Mouse (Mus musculus) heart, postnatal 4 days (tissue): ENCODE results near the gene Cnot6l. TPM values are rescaled to one million over a fixed set of nuclear protein-coding genes. Genes with fewer than 3 reads are reported as not detected.

Source experiments
- DNase-seq: peaks from one replicate; pipeline ENCODE4 v3.0.0; 2021
- total RNA-seq, 2 experiments: library from RNA; stranded (reverse); gene quantifications; 2 replicates each; pipeline ENCODE4 v1.2.3; 2021

Cnot6l gene
- total RNA-seq: 10 to 100 TPM; 83.2 to 94.3 TPM

DNA sequence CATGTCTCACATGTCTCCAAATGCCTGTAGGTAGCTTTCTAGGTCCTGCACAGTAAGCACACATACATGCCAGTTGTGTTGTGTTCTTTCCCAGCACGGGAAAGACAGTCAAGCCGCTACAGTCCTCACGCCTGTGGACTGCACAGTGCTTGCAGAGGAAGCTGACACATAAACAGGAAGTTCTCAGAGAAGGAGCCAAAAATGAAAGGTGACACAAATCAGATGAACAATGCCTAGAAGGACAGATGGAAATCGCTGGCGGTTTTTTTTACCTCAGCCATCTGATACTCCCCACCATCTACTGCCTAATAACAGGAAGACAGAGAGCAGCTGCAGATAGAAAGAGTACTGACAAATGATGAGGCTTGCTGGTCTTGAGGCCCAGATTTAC lies at the start of gene Cnot6l:
Cnot6l (minus strand) TSS at position 151 of the 391 bp plus-strand sequence.
- DNase-seq: peak; percentile 28

DNA sequence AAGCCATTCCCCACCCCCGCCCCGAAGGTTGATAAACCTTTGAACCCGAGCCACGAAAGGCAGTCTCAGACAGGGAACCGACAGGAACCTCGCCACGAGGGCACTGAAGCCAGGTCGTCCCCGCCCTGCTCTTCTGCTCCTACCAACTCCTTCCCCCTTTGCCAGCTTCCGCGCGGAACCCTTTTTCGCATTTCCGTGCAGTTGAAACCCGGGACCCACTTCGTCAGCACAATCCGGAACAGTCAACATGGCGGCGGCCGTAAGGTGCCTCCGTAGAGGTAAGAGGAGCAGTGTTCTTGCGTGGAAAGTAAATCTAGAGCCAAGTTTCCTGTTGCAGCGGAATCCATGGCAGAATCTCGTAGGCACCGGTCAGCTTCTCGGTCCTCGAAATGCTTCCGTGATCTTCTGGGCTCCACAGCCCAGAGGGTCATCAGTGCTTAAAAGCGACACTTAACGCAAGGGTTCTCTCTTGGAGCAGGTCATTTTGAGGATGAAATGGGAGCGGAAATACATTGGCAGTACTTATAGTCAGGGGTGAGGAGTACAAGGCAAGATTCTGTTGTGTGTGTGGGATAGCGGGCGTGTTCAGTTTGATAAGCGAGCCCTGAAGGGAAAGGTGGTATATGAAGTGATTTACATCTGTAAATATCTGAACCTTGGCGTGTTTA lies 46.1 kb upstream of the Cnot6l start:
- peak; percentile 95 for DNase-seq

GRCm38 (mm10) chr5:96209459-96209858 lies 45.5 kb upstream of the Cnot6l start, which contains the start of gene Mrpl1:
Gene Mrpl1, plus strand, starts transcription at chr5:96209493.
- peak; percentile 33 for DNase-seq

DNA sequence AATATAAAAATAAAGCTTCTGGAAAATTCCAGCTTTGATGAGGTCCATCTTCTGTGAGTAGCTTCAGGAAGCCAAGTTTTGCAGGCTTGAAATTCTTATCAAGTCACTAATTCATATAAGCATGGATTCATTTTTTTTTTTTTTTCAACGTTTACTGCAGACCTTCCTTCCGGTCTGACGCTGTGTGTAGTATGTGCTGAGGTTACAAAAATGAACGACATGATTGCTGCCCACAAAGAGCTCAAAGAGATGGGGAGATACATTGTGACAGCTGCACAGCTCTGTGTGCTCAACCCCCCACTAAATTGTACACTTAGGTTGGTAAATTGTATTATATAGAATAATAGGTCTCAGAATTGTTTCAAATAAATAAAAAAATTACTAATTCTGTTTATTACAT lies 44.6 kb upstream of the Cnot6l start:
- DNase-seq: no peak

DNA sequence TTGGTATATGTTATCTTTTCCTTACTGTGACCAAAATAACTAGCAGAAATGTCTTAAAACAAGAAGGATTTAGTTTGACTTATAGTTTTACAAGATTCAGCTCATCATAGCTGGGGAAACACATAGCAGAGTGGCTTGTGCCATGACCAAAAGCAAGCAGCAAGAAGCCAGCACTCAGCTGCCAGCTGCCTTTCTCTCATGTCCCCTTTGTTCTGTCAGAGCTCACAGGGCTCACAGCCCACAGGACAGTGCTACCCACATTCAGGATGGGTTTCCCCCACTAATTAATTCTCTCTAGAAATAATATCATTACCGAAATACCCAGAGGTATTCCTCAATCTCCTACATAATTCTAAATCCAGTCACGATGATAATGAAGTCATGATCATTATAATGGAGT lies 43.6 kb upstream of the Cnot6l start:
- DNase-seq: no peak

GRCm38 (mm10) chr5:96206897-96207296 lies 42.9 kb upstream of the Cnot6l start:
- DNase-seq: peak; percentile 78

DNA sequence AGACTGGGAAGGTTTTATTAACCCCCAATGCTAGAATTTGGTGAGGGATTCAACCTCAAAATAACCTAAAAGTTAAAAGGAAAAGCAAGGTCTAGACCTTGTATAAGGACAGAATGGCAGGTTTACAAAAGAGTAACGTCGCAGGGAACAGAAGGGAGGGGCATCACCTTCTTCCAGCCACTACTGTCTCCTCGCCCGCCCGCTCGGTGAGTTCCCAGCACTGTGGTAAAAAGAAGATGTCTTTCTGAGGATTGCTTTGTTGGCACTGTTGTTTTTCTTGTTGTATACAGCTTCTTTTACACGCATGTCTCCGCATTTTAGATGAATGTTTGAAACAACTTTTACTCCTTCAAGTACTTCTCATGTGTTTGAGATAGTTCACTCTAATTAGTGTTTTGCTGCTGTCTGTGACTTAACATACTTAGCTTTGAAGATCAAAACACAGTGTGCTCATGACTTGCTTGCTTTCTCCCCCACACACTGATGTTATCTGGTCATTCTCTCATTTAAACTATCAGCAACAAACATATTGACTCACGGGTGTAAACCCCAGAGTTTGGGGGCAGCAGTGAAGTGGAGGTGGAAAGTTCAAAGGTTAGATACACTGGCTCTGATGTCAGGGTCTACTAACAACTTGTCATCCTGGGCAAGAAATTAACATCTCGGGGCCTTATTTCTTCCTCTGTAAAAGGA lies 37.6 kb upstream of the Cnot6l start:
- no peak for DNase-seq

DNA sequence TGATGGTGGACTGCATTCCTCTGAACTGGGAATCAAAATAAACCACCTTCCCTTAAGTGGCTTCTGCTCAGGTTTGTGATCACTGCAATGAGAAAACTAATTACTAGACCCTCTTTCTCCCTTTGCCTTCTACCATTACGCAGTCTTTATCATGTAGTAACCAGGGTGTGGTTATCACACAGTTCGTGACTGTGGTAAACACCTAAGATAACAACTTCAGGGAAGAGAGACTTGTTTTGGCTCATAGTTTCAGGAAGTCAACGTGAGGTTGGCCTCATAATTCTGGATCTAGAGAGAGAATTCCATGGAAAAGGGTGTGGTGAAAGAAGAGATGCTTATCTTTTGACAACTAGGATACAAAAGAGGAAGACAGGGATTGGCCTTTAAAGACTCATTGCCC lies 36.3 kb upstream of the Cnot6l start:
- no peak for DNase-seq

DNA sequence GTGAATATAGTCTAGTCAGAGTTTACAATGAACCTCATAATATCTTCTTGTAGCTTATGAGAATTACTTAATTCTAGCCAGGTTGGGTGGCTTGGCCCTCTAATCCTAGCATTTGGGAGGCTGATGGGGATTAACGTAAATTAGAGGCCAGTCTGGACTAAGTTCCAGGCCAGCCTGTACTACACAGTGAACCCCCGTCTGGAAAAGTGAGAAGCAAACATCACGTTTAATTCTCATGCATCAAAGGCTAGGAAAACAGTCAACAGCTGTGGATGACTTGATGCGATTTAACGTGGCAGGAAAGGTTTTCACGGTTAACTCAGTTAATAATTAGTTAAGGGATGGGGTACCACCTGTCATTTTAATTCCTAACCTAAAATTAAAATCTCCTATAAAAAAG lies 34.3 kb upstream of the Cnot6l start:
- no peak for DNase-seq

DNA sequence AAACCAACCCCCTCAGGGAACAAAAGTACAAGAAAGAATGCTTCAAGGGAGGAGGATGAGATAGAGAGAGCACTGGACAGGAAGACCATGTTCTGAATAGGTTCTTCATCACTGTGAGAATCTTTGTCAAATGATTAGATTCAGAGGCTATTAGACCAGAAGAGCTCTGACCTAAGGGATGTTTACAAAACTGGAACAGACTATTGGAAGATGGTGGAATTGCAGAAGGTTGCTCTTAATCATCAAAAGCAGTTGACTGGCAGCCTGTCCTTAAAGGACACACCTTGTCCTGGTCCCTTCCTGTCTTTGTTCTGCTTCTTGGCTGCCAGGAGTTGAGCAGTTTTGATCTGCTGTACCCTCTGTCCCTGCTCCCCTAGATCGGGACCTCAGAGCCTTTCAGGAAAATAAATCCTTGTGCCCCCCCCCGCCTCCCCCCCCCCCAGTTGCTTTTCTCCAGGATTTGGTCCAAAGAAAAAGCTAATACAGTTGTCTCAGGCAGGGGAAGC lies 32.6 kb upstream of the Cnot6l start:
- DNase-seq: no peak

DNA sequence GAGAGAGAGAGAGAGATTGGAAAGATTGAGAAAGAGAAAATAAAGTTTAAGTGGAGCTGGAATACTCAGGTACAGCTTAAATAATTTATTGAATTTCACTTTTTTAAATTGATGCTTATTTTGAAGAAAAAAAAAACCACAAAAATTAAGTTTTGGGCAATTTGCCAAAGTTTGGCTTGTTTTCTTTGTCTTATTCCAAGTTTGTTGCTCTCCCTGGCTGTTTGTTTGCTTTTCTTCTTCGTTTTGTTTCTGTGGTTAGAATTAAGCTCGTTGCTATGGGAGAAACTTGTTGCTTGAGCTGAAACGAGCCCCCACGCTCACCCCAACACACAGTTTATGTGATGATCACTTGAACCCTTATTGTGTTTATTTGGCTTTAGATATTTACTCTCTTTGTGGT lies 27.3 kb upstream of the Cnot6l start:
- no peak for DNase-seq

GRCm38 (mm10) chr5:96189761-96190160 lies 25.8 kb upstream of the Cnot6l start:
- DNase-seq: no peak

GRCm38 (mm10) chr5:96183987-96184386 lies 20.0 kb upstream of the Cnot6l start:
- peak; percentile 14 for DNase-seq

DNA sequence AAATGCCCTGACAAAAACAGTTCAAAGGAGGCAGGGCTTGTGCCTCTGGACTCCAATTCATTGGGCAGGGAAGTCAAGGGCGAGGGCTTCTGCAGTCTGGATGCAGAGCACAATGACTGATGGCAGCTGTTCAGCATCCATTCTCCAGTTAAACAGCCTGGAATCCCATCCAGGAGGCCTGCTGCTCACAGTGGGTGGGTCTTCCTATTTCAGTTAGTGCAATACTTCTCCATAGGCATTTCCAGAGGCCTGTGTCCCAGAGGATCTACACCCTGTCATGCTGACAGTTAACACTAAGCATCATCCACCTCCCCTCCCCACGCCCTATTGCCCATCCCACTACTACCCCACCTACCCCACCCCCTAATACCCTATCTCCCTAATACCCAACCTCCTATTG lies 19.2 kb upstream of the Cnot6l start:
- no peak for DNase-seq

GRCm38 (mm10) chr5:96176879-96177358 lies 12.9 kb upstream of the Cnot6l start:
- no peak for DNase-seq

- DNase-seq: no peak
These were observed 12.2 kb upstream of the Cnot6l start for GRCm38 (mm10) chr5:96176121-96176520.

DNA sequence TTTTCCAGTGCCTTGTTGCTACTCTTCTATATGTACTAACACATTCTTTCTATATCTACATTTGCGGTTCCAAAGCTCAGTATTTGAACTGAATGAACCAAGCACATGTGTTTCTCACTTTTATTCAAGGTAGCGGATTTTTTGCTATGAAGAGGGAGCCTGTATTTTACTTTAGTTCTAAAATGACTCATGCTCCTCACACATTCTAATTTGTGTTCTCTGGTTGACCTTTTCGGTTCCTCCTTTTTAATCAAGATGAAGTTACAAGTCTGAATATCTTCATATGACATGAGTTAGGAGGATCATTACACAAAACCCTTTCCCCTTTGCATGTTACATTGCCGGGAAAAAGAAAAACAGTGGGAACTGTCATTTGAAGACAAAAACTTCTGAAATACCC lies 7.8 kb upstream of the Cnot6l start:
- no peak for DNase-seq

DNA sequence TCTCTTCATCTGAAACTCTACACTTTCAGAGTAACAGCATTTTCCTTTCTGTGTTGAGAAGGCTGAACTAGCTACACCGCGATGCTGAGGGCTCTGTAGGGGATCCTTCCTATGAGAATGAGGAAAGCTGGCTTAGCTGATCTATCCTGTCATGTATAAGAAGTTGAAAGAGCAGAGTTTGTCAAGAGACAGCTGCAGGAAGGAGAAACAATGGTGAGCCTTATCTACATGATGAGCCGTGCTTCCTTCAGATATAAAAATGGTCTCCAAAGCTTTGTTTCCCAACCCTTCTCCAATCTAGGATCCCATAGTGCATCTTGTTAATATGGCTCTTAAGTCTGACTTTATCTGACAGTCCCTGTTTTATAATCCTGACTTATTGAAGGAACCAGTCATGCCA lies 6.5 kb upstream of the Cnot6l start:
- DNase-seq: no peak

DNA sequence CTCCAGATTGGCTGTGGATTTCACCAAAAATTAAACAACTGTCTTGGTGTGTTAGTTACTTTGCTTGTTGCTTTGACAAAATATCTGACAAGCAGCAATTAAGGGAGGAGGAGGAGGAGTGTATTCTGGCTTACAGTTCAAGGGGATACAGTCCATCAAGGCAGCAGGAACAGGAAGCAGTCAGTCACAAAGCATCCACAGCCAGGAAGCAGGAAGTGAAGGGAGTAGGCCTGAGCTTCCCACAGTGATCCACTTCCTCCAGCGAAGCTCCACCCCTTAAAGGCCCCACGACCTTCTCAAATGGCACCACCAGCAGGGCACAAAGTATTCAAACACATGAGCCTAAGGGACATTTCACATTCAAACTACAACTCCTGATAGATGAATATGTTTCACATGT lies 2.8 kb upstream of the Cnot6l start:
- DNase-seq: no peak

DNA sequence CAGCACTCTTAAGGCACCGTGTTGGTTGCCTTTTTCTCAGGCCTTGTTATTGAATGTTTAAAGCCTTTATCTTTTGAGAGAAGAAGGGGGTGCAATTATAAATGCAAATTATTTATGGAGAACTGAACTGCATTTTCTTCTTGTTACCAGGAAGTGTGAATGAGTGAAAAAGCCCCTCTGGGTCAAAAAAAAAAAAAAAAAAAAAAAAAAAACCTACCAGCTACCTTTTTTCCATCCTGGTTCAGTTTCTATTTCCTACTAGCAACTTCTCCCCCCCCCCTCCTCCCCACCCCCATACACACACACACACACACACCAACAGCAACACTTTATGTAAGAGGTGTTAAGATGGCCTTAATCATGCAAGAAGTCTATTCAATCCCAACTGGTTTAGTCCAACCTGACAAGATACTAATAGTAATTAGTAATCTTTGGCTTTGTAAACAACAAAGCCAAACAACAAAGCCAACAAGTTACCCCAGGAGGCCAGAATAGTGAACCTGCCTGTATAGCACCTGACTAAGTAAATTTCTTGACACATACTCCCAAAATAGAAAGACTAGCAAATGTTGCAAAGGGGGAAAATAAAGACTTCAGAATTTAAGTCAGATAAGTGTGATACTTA lies 463 bp downstream of the Cnot6l start:
- no peak for DNase-seq

DNA sequence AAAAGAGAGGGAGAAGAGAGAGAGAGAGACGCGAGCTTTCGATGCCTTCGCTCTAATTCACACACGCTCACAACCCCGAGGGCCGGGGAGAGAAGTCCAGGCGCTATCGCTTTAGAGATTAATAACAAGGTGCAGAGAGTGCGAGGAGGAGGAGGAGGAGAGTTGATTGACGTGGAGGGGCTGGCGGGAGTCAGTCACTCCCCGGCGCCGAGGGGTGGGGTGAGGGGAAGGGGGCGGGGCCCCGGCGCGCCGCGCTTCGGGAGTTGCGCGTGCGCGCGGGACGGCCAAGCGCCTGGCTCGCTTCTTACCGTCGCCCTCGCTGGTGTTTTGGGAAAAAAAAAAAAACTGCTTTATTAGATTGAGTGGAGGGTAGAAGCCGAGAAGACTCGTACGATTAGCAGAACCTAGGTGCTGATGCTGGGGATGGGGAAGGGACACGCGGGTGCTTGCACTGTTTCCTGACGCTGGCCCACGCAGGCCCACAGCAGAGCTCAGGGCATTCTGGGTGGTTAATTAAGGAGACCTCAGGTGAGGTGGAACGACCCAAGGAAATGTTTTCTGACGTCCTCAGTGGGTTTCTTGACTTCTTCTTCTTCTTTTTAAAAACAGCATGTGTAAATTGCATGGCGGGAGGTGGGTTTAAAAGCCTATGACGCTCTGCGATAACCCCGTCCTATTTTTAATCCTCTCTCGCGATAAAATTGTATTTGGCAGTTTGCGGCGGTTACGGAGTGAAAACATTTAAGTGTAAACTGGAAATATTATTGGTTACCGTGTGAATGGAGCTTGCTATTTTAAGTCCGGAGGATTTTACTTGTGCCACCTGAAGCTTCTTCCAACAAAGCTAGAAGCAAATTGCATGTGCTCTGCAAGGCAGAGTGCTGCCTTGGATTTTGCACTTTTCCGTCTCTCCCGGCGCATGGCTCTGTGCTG lies 1.3 kb downstream of the Cnot6l start:
- DNase-seq: peak; percentile 87
